Mouse (Mus musculus): Measurements from ENCODE around the gene Exoc3l4. TPM values are rescaled to one million over a fixed set of nuclear protein-coding genes. Genes with fewer than 3 reads are reported as not detected.

The Exoc3l4 gene
- total RNA-seq (2023), result under 1 TPM in 1 of 2 experiments, not detected in 1; 0.84 TPM

DNA sequence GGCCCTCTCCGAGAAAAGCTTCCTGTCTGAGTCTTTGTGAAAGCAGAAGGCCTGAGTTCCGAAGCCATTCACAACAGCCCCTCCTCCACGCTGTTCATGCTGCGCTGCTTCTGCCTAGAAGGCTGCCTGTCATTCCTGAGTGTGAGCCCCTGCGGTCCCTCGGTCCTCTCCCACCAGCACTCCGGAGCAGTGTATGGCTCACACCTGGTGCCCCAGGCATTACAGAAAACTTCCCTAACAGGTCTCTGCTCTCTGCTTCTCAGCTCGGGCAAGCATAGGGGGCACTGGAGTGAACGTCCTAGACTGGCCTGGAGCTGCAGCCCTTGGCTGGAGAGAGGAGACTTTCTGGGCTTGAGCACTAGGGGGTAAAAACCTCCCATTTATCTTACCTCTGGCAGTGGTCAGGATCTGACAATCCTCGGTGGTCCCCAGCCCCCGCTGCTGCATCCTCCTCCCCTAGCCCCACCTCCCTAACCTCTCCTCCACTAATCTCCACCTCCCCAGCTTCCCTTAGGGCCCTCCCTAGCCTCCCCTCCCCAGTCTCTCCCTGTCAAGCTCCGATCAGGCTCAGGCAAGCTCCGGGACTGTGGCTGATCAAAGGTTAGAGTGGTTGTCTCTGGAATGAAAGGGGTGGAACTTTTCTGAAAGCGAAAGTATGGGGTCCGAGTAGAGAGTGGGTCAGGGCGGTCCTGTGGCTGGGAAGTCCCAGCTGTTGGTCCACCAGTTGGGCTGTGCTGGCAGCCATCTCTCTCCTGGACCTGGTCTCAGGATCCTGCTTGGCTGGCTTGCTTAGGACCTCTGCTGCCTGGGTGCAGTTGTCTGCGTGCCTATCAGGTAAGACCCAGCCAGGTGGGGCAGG lies at the start of gene Exoc3l4:
Gene Exoc3l4 (plus strand): TSS at position 97 of the 859 bp plus-strand sequence.

DNA sequence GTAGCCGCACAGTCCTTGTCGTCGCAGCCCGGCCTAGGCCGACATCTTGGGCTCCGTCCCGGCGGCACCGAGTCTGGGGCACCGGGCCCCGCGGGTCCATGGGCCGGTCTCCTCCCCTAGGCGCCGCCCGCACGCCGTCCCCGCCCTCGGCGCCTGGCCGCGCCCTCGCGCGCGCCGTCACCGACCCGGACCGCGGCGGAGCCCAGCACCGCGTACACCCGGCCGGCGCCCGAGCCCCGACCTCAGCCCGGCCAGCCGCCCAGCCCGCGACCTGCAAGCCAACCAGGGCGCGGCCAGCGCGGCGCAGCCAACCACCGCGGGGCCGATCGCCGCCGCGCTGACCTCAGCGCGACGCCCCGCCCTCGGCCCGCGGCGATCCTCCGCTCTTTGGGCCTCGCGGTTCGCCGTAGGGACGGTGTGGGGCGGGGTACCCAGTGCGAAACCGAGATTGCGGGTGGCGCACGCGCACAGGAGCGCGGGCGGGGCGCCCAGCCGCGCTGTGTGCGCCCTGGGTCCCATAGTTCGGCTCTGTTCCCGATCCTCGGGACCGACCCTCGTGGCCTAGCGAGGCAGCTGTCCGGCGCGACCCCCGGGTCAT lies 39.3 kb upstream of the Exoc3l4 start, which contains the start of gene Cdc42bpb:
Gene Cdc42bpb (minus strand): TSS at position 343 of the 598 bp plus-strand sequence.

GRCm38 (mm10) chr12:111406622-111407021 lies 10.2 kb upstream of the Exoc3l4 start, which contains the start of gene Lbhd2:
Gene Lbhd2, plus strand, starts transcription at chr12:111406809.

DNA sequence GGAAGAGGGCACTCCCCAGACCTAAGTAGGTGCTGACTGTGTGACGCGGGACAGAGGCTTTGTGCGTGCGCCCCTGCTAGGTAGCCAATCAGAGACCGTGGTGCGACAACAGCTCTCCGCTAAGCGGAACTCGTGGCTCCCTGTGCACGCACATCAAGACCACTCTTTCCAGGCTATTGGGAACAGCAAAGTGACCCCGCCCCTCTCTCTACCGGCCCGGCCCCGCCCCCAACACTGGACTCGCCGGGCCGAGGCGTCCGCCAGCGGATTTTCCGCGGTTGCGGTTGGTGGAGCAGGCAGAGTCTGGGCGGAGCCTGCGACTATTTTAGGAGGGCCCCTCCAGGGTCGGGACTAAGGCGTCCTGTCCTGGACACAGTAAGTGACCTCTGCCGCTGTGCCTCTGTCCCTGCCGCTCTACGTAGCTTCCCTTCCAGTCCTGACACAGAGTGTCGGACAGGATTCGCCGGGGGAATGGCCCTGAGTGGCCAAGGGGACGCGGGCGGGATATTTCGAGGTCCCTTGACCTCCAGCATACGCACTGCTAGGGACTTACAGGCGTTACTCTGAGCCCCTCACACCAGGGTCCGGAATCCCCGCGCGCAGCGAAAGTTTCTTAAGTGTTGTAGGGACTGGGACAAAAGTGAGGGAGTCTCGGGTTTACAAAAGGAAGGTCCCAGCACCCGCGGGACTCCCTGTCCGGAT lies 25.6 kb downstream of the Exoc3l4 start, which contains the start of gene Tnfaip2:
Gene Tnfaip2 (plus strand): TSS at position 161 of the 702 bp plus-strand sequence.

Other genes starting within 250 kb of the Exoc3l4 start
- gene 4930595D18Rik, start 232.5 kb upstream of the Exoc3l4 start, total RNA-seq (2023), result not detected
- gene Amn, start 145.9 kb upstream of the Exoc3l4 start, total RNA-seq (2023), result 1 to 10 TPM; 3.8 to 5.6 TPM
- 10 to 100 TPM in 1 of 2 experiments, 1 to 10 TPM in 1; 8.5 to 16.5 TPM for gene Cdc42bpb, start 39.3 kb upstream of the Exoc3l4 start, total RNA-seq (2023)
- gene Lbhd2, start 10.2 kb upstream of the Exoc3l4 start, total RNA-seq (2023), result not detected
- 1 to 10 TPM; 1.2 to 5.5 TPM for gene Tnfaip2, start 25.5 kb downstream of the Exoc3l4 start, total RNA-seq (2023)
- gene Gm266, start 68.8 kb downstream of the Exoc3l4 start, total RNA-seq (2023), result not detected
- gene Eif5, start 121.0 kb downstream of the Exoc3l4 start, total RNA-seq (2023), result 1,000 to 10,000 TPM in 1 of 2 experiments, 100 to 1,000 TPM in 1; 905 to 1,049 TPM
- gene Mark3, start 157.5 kb downstream of the Exoc3l4 start, total RNA-seq (2023), result 10 to 100 TPM; 80.1 to 88.4 TPM